Mouse (Mus musculus) ES-E14 (cell line): ENCODE data around the gene Fam186b.

ENCODE experiments used
- CHD2 ChIP-seq: IDR thresholded peaks from 2 replicates; pipeline ENCODE4 v1.6.1; 2014; ENCODE audit warnings: mild to moderate bottlenecking, low read depth, low read length, inconsistent platforms
- MAFK ChIP-seq: IDR thresholded peaks from 2 replicates; pipeline ENCODE4 v1.6.1; 2014; ENCODE audit warnings: mild to moderate bottlenecking, low read depth, low read length, inconsistent platforms; ENCODE audit not compliant: insufficient read depth
- ZNF384 ChIP-seq: IDR thresholded peaks from 2 replicates; pipeline ENCODE4 v1.6.1; 2012; ENCODE audit warnings: low read depth, low read length, inconsistent platforms

DNA sequence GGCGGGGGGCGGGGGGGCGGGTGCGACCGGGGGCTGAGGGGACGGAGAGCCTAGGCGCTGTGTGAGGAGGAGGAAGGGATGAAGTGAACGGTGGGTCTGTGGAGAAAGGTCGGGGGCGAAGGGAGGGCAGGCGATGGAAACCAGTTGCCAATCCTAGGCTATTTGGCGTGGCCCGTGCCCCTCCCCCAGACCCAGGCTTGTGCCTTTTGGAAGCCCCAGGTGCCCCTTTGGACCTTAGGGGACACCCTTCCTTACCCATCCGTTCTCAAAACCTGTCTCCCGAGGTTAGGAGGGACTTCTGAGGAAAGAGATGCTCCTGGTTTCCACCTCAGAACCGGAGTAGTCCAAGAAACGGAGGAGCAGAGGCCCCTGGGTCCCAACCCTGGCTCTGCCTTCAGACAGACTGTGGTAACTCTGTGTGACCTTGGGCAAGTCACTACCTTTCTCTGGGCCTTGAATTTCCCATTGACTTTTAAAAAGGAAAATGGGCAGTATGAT, at the start of gene Fam186b:
- TF ChIP-seq ZNF384 (no peak), MAFK (no peak), CHD2 (no peak)
